Mouse (Mus musculus): ENCODE measurements around the gene Bet1l. TPM values are rescaled to one million over a fixed set of nuclear protein-coding genes. Genes with fewer than 3 reads are reported as not detected.

The Bet1l gene
- total RNA-seq, 2 experiments from 2014 or later, result 25.4 to 27.2 TPM

DNA sequence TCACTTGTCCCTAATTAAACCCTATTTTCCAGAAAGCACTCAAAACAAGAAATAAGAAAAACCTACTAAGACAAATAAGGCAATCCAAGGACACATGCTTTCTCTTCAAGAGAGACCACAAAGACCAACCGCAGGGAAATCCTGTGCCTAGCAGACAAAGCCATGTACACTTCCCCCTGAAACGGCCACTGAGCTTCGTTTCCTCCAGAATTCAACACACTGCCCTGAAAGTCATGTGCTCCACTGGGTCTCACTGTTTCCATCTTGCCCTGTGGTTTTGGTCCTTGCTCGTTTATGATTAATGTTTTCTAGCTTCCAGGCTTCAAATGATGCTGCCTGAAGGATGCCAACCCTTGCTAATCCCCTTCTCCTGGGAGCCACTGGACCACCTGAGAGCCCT is 16.8 kb upstream of the Bet1l start:
- DNase-seq (ENCODE audit: low spot score in 2 of 2), result no peak
- intact Hi-C loops (cut with DNase I), result no loop called here

- no peak for DNase-seq (ENCODE audit: low spot score in 2 of 2)
- intact Hi-C loops (cut with DNase I), result no loop called here
These were observed 7.4 kb upstream of the Bet1l start for GRCm38 (mm10) chr7:140864761-140865160.

DNA sequence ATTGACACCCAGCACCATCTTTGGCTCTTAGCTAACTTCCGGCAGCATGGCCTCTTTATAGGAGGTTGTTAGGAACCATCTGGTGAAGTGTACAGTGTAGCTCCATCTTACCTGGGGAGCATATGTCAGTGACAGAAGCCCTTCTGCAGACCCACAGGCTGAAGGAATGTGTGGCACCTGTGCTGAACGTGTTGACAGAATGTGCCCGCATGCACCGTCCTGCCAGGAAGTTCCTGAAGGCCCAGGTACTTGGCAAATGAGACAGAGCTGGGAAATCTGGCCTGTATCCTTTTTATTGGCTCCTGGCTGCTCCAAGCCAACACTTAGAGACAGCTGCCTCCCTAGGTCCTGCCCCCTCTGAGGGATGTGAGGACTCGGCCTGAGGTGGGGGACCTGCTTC is 3.4 kb upstream of the Bet1l start:
- DNase-seq (ENCODE audit: low spot score in 2 of 2), result no peak
- intact Hi-C loops (cut with DNase I), result no loop called here

DNA sequence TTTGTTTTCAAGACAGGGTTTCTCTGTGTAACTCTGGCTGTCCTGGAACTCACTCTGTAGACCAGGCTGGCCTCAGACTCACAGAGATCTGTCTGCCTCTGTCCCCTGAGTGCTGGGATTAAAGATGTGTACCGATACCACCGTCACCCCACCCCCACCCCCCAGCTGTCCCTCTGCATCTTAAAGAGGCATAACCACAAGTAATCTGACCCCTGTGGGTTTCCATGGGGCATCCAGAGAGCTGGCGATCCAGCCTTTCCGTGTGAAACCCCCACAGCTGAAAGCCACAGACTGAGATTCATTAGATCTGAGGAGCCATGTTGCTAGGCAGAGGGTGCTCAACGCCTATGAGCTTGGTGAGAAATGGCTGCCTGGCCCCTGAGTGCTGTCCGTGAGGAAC is 2.6 kb upstream of the Bet1l start:
- DNase-seq (ENCODE audit: low spot score in 2 of 2), result no peak
- intact Hi-C loops (cut with DNase I), result no loop called here

DNA sequence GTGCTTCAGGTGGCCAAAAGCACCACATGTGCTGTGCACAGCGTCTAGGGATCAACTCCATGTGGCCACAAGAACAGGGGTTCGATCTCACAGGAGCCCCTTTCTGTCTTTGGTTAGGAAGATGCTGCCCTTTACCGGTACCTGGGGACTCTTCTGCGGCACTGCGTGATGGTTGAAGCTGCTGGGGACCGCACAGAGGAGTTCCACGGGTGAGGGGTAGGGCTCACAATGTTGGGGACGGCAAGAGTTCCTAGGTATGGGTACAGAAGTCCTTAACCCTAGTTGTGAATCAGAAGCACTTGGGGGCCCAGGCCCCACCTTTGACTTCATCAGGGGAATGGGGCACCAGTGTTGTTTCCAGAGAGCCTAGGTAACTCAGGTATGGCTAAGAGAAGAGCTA is 1.4 kb upstream of the Bet1l start:
- DNase-seq (ENCODE audit: low spot score in 2 of 2), result no peak
- intact Hi-C loops (cut with DNase I), result no loop called here

- peak; percentile 78 to 86 for DNase-seq (ENCODE audit: low spot score in 2 of 2)
- intact Hi-C loops (cut with DNase I), result loop anchor here (1.0 kb wide), 1 partner anchor 25 kb away; the partner anchor contains the start of gene Sirt3
These were observed 410 bp downstream of the Bet1l start, which contains the start of gene Ric8a for GRCm38 (mm10) chr7:140856785-140857549. Gene Ric8a (plus strand): TSS chr7:140856957.

DNA sequence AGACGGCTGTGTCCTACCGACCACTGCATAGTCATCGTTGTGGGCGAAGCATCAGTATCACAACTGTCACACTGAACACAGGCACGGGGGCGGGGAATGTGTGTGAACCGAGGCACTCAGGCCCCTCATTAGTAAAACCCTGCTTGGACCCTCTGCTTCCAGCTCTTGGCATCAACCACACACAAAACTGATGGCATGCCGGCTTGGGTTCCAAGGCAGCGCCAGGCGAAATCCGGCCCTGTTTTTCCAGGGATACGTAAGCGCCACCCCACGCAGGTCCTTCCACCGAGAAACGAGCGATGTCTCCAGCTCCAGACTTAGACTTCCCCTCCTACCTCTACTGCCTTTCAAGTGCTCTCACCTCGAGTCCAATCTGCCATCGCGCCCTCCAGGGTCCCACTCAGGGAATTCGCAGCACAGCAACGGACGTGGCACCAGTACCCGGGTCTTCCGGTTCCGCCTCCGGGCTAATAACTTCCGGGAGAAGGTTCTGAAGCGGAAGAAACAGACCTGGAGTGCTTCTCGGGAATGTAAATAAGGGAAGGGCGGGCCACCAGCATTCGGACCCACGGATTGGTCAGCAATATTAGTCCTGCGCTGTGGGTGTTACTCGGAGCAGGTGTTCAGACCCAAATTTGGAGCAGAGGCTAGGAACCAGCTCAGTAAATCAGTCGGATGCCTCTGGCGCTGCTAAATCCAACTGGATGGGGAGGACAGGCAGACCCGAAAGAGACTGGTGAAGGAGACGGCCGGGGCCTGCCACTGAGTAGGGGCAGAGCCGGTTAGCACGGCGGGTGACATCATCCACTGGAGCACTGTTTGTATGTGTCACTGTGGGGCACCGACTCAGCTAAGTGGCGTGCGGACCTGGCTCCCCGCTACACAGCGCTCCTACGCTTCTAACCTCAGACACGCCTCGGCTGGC is 1.3 kb downstream of the Bet1l start, which contains the start of gene Gm45785:
Gene Gm45785, minus strand, starts transcription at position 472 of the 925 bp plus-strand sequence.
- intact Hi-C loops (cut with DNase I), result loop anchor here (1.0 kb wide), 1 partner anchor 26 kb away; the partner anchor contains the start of gene Sirt3
- DNase-seq (ENCODE audit: low spot score in 2 of 2), result peak; percentile 85 to 91

DNA sequence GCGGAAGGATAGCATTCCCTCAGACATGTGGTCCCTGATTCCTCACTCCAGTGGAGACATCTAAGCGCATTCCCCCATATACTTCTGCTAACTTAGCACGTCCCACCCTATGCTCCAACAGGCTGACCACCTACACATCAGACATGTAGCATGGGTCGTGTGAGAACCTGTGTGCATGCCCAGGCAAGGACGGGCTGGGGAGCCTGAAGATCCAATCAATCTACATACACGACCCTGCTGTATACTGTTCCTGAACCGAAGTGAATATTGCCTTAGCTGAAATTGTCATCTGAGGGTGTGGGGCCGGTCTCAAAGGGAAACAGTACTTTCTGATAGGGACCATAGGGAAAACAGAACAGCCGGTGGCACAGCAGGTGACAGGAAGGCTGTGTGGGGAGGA is 2.2 kb downstream of the Bet1l start:
- intact Hi-C loops (cut with DNase I), result no loop called here
- no peak for DNase-seq (ENCODE audit: low spot score in 2 of 2)

DNA sequence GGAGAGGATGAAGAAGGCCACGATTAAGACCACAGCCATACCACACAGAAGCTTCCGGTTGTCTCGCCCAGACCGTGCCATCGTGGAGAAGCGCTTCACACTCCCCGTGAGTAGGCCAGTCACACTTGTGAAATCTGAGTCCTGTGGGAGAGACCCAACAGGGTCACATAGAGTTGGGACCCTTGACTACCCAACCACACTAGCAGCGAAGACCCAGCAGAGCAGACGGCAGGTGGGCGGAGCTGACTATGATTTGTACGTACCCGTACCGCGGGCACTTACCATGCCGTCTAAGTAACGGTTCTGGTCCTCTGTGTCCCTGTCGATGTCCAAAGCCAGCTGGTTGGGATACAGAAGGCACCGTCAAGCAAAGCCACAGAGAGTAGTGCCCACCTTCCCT is 2.9 kb downstream of the Bet1l start:
- no peak for DNase-seq (ENCODE audit: low spot score in 2 of 2)
- intact Hi-C loops (cut with DNase I), result no loop called here

- intact Hi-C loops (cut with DNase I), result no loop called here
- no peak for DNase-seq (ENCODE audit: low spot score in 2 of 2)
These were observed 4.0 kb downstream of the Bet1l start for GRCm38 (mm10) chr7:140853386-140853785.

GRCm38 (mm10) chr7:140851916-140852315 is 5.5 kb downstream of the Bet1l start:
- no peak for DNase-seq (ENCODE audit: low spot score in 2 of 2)
- intact Hi-C loops (cut with DNase I), result no loop called here

GRCm38 (mm10) chr7:140848591-140848990 is 8.8 kb downstream of the Bet1l start:
- intact Hi-C loops (cut with DNase I), result loop anchor here (10.0 kb wide), 1 partner anchor 326 kb away; the partner anchor contains the start of gene Rnh1
- DNase-seq (ENCODE audit: low spot score in 2 of 2), result no peak

DNA sequence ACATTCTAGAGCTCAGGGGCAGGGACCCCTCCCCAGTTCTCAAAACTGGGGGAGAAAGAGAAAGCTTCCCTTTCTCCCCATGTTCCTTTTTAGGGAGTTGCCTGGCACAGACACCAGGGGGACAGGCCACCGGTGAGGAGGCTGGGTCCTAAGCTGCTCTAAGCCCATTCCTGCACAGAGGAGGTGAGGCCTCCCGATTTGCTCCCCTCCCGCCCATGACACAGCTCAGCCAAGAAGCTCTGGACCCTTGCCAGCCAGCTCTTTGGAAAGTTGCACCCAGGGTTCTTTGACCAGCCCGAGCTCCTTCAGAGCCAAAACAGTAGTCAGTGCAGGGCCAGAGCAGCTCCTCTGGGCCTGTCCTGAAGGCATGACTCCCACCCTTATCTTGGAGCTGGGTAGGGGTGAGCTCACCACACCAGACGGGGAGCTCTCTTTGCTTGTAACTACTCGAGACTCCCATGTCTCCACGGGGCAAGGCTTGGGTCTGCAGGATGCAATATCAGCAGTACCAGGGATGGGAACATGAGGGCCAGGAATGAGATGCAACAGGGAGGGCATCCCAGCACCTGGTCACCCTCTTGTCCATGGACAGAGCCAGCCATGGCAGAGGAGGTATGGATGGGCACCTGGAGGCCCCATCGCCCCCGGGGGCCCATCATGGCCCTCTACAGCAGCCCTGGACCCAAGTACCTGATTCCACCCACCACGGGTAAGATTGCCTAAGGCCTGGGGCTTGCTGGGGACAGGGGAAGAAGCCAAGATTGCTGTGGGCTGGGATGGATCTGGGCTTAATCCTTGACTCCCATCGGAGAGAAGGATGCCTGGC is 9.4 kb downstream of the Bet1l start, which contains the start of gene Odf3:
Gene Odf3, plus strand, starts transcription at position 51 of the 826 bp plus-strand sequence.
- intact Hi-C loops (cut with DNase I), result loop anchor here (10.0 kb wide), 1 partner anchor 327 kb away; the partner anchor contains the start of gene Rnh1
- peak in 1 of 2 experiments; percentile 43 for DNase-seq (ENCODE audit: low spot score in 2 of 2)

- DNase-seq (ENCODE audit: low spot score in 2 of 2), result no peak
- intact Hi-C loops (cut with DNase I), result loop anchor here (10.0 kb wide), 1 partner anchor 328 kb away; the partner anchor contains the start of gene Rnh1
These were observed 10.7 kb downstream of the Bet1l start for GRCm38 (mm10) chr7:140846676-140847075.

- no peak for DNase-seq (ENCODE audit: low spot score in 2 of 2)
- intact Hi-C loops (cut with DNase I), result loop anchor here (1.0 to 10.0 kb wide), 3 partner anchors 58 to 329 kb away; partner anchors contain the start of gene Rnh1
These were observed 11.7 kb downstream of the Bet1l start for GRCm38 (mm10) chr7:140845683-140846082.

- intact Hi-C loops (cut with DNase I), result loop anchor here (1.0 to 10.0 kb wide), 3 partner anchors 58 to 330 kb away; partner anchors contain the start of gene Rnh1
- DNase-seq (ENCODE audit: low spot score in 2 of 2), result peak; percentile 87 to 92
These were observed 12.3 kb downstream of the Bet1l start, which contains the start of gene Scgb1c1 for GRCm38 (mm10) chr7:140844905-140845665. Gene Scgb1c1 (plus strand): TSS chr7:140845547.

- intact Hi-C loops (cut with DNase I), result loop anchor here (2.0 to 10.0 kb wide), 2 partner anchors 205 to 331 kb away; partner anchors contain the start of gene Rnh1
- DNase-seq (ENCODE audit: low spot score in 2 of 2), result no peak
These were observed 13.6 kb downstream of the Bet1l start for GRCm38 (mm10) chr7:140843806-140844205.
